Mouse (Mus musculus) ES-E14 (cell line): Measurements from ENCODE around the gene Dnaja3. TPM values are rescaled to one million over a fixed set of nuclear protein-coding genes. Genes with fewer than 3 reads are reported as not detected.

Source experiments
- DNase-seq: peaks from one replicate; pipeline ENCODE4 v3.0.0-alpha.2; 2013; ENCODE audit warnings: low read depth, low spot score
- H3K27ac ChIP-seq: 2 replicates; pipeline ENCODE4 v1.5.1; 2012; ENCODE audit warnings: low read depth, mild to moderate bottlenecking, low read length, moderate library complexity, mixed read lengths; ENCODE audit not compliant: poor library complexity, insufficient read depth, severe bottlenecking
- H3K36me3 ChIP-seq: 2 replicates; pipeline ENCODE4 v1.6.1; 2012; ENCODE audit warnings: mild to moderate bottlenecking, low read length, moderate library complexity, mixed read lengths; ENCODE audit not compliant: control insufficient read depth, poor library complexity, insufficient read depth, severe bottlenecking
- H3K4me1 ChIP-seq, 2 experiments: fragments of 150-350 bp in 1 of 2; sonication (generic) in 1 of 2; 2 replicates each; pipeline ENCODE4 v1.6.1; 2012; ENCODE audit warnings: low read length in 2 of 2, mild to moderate bottlenecking in 1 of 2, mixed read lengths in 1 of 2; ENCODE audit not compliant: control insufficient read depth in 2 of 2, insufficient read depth in 2 of 2, poor library complexity in 1 of 2
- H3K4me3 ChIP-seq, 2 experiments: fragments of 150-350 bp in 1 of 2; sonication (generic) in 1 of 2; 2 replicates each; pipeline ENCODE4 v1.5.1; 2012; ENCODE audit warnings: low read length in 2 of 2, low read depth in 1 of 2, mild to moderate bottlenecking in 1 of 2, mixed read lengths in 1 of 2; ENCODE audit not compliant: insufficient read depth in 1 of 2, poor library complexity in 1 of 2, severe bottlenecking in 1 of 2
- H3K9ac ChIP-seq: 2 replicates; pipeline ENCODE4 v1.6.1; 2012; ENCODE audit warnings: low read depth, mild to moderate bottlenecking, low read length, mixed read lengths; ENCODE audit not compliant: poor library complexity, insufficient read depth, severe bottlenecking
- H3K9me3 ChIP-seq: fragments of 150-350 bp; sonication (generic); 2 replicates; pipeline ENCODE4 v1.6.1; 2012; ENCODE audit warnings: low read depth, mild to moderate bottlenecking, low read length; ENCODE audit not compliant: control insufficient read depth, insufficient read depth
- CHD2 ChIP-seq: IDR thresholded peaks from 2 replicates; pipeline ENCODE4 v1.6.1; 2014; ENCODE audit warnings: mild to moderate bottlenecking, low read depth, low read length, inconsistent platforms
- HCFC1 ChIP-seq: IDR thresholded peaks from 2 replicates; pipeline ENCODE4 v1.6.1; 2012; ENCODE audit warnings: low read length, inconsistent platforms, borderline replicate concordance; ENCODE audit not compliant: insufficient read depth
- MAFK ChIP-seq: IDR thresholded peaks from 2 replicates; pipeline ENCODE4 v1.6.1; 2014; ENCODE audit warnings: mild to moderate bottlenecking, low read depth, low read length, inconsistent platforms; ENCODE audit not compliant: insufficient read depth
- ZC3H11A ChIP-seq: IDR thresholded peaks from 2 replicates; pipeline ENCODE4 v1.6.1; 2012; ENCODE audit warnings: low read depth, mild to moderate bottlenecking, inconsistent platforms, low read length, borderline replicate concordance
- ZNF384 ChIP-seq: IDR thresholded peaks from 2 replicates; pipeline ENCODE4 v1.6.1; 2012; ENCODE audit warnings: low read depth, low read length, inconsistent platforms
- in situ Hi-C, 2 experiments: fragments of 600-800 bp; cut with MboI; formaldehyde crosslinking; loops; one replicate each; pipeline ENCODE4 v1.15.1; 2025; ENCODE audit warnings: low sequenced_read_pairs in 2 of 2, inconsistent platforms in 1 of 2; ENCODE audit not compliant: unreplicated experiment in 2 of 2
- total RNA-seq: library from RNA; depleted of rRNA; stranded (reverse); fragments of 300-350 nt; gene quantifications from 2 replicates; pipeline ENCODE4 v1.2.3, GENCODE M21; 2012; rRNA removed

Gene Dnaja3
- total RNA-seq, result 45.5 and 53.2 TPM in 2 replicates

- Histone ChIP-seq H3K36me3 (no peaks in the 10 kb centered on the region; the same call in 1 of the 2 replicates), H3K27ac (no peak within 1 kb of the TSS), H3K9ac (peak within 1 kb of the TSS; percentile 82), H3K4me3 (peak within 1 kb of the TSS; percentile 80 to 84), H3K9me3 (no peaks in the 10 kb centered on the region), H3K4me1 (peaks cover 0 to 13% of the 10 kb centered on the region in 2 experiments; a peak in 1 of 4 replicates)
- peak; percentile 87 for DNase-seq
- no peak for TF ChIP-seq CHD2
- TF ChIP-seq ZC3H11A, result no peak
- TF ChIP-seq ZNF384, result no peak
- no peak for TF ChIP-seq MAFK
- TF ChIP-seq HCFC1, result no peak
- in situ Hi-C loops, result no loop called here
Measured at GRCm38 (mm10) chr16:4639831-4640237, at the start of gene Dnaja3, which contains the start of gene Vasn. Gene Dnaja3, plus strand, starts transcription at chr16:4639989. Gene Vasn, plus strand, starts transcription at chr16:4639941.

- H3K4me1 ChIP-seq, result peaks cover 10 to 13% of the 10 kb centered on the region in 2 experiments
Measured at GRCm38 (mm10) chr16:4590236-4590635, 49.6 kb upstream of the Dnaja3 start.

GRCm38 (mm10) chr16:4592909-4593875, 46.6 kb upstream of the Dnaja3 start:
- H3K9ac ChIP-seq, result peak overlapping the region; percentile 69
- no peaks in the 10 kb centered on the region for H3K9me3 ChIP-seq
- H3K27ac ChIP-seq, result peak overlapping the region; percentile 78; the same call in 1 of the 2 replicates
- in situ Hi-C loops, result no loop called here
- no peaks in the 10 kb centered on the region for H3K36me3 ChIP-seq
- TF ChIP-seq HCFC1, result no peak
- TF ChIP-seq CHD2, result no peak
- TF ChIP-seq ZC3H11A, result no peak
- no peak for TF ChIP-seq MAFK
- TF ChIP-seq ZNF384, result no peak
- no peak for DNase-seq
- H3K4me1 ChIP-seq, result peaks cover 9 to 25% of the 10 kb centered on the region in 2 experiments
- H3K4me3 ChIP-seq, result peak overlapping the region; percentile 96

More at GRCm38 (mm10) chr16:4590236-4590635, 49.6 kb upstream of the Dnaja3 start:
- H3K36me3 ChIP-seq, result no peaks in the 10 kb centered on the region
- H3K9me3 ChIP-seq, result no peaks in the 10 kb centered on the region
- DNase-seq, result no peak
- H3K4me3 ChIP-seq, result no peak overlapping the region
- TF ChIP-seq ZNF384, result no peak
- no peak for TF ChIP-seq ZC3H11A
- TF ChIP-seq MAFK, result no peak
- in situ Hi-C loops, result no loop called here
- H3K27ac ChIP-seq, result no peak overlapping the region
- H3K9ac ChIP-seq, result no peak overlapping the region

GRCm38 (mm10) chr16:4593971-4594813, 45.6 kb upstream of the Dnaja3 start, which contains the start of gene Glis2:
Gene Glis2, plus strand, starts transcription at chr16:4594713.
- in situ Hi-C loops, result no loop called here
- Histone ChIP-seq H3K9ac (peak within 1 kb of the TSS; percentile 89), H3K27ac (peak within 1 kb of the TSS; percentile 78), H3K36me3 (no peaks in the 10 kb centered on the region), H3K9me3 (no peaks in the 10 kb centered on the region), H3K4me3 (peak within 1 kb of the TSS; percentile 96), H3K4me1 (peaks cover 9 to 34% of the 10 kb centered on the region in 2 experiments)
- TF ChIP-seq CHD2, result no peak
- no peak for TF ChIP-seq ZNF384
- no peak for TF ChIP-seq HCFC1
- no peak for TF ChIP-seq MAFK
- TF ChIP-seq ZC3H11A, result no peak
- DNase-seq, result peak; percentile 73
